Mouse (Mus musculus) heart, adult 2 months (tissue): Measurements from ENCODE around the gene Prss12. TPM values are rescaled to one million over a fixed set of nuclear protein-coding genes. Genes with fewer than 3 reads are reported as not detected.

ENCODE experiments used
- DNase-seq, 2 experiments: peaks; one replicate each; pipeline ENCODE4 v3.0.0; 2021
- H3K27ac ChIP-seq: fragments of 200-600 bp; 2 replicates; pipeline ENCODE4 v1.8.1; 2022
- H3K27me3 ChIP-seq: fragments of 200-500 bp; 2 replicates; pipeline ENCODE4 v1.6.1; 2012; ENCODE audit warnings: mild to moderate bottlenecking, low read length, inconsistent platforms, mixed read lengths; ENCODE audit not compliant: control insufficient read depth, insufficient read depth
- H3K36me3 ChIP-seq: fragments of 200-500 bp; 2 replicates; pipeline ENCODE4 v1.6.1; 2012; ENCODE audit warnings: low read length, inconsistent platforms; ENCODE audit not compliant: control insufficient read depth, insufficient read depth
- H3K4me1 ChIP-seq: fragments of 200-500 bp; 2 replicates; pipeline ENCODE4 v1.6.1; 2011; ENCODE audit warnings: low read length; ENCODE audit not compliant: control insufficient read depth, insufficient read depth
- H3K4me3 ChIP-seq: fragments of 200-600 bp; 2 replicates; pipeline ENCODE4 v1.8.1; 2022
- H3K79me2 ChIP-seq: fragments of 200-500 bp; replicated peaks from 2 replicates; pipeline ENCODE4 v1.6.1; 2012; ENCODE audit warnings: mild to moderate bottlenecking, inconsistent platforms, low read length, moderate library complexity, mixed read lengths; ENCODE audit not compliant: control insufficient read depth, insufficient read depth
- H3K9ac ChIP-seq: fragments of 200-500 bp; 2 replicates; pipeline ENCODE4 v1.6.1; 2012; ENCODE audit warnings: low read depth, mild to moderate bottlenecking, control low read depth, inconsistent platforms, low read length, mixed read lengths
- CTCF ChIP-seq: fragments of 200-600 bp; IDR thresholded peaks from 2 replicates; pipeline ENCODE4 v1.8.1; 2022; ENCODE audit warnings: antibody characterized with exemption, mild to moderate bottlenecking, moderate library complexity
- EP300 ChIP-seq: fragments of 200-500 bp; IDR thresholded peaks from 2 replicates; pipeline ENCODE4 v1.6.1; 2011; ENCODE audit warnings: low read depth, low read length, control low read depth; ENCODE audit not compliant: insufficient read depth
- POLR2A ChIP-seq: fragments of 200-500 bp; IDR thresholded peaks from 2 replicates; pipeline ENCODE4 v1.6.1; 2011; ENCODE audit warnings: mild to moderate bottlenecking, low read depth, low read length, control low read depth; ENCODE audit not compliant: insufficient read depth
- WGBS: fragments of 180-500 bp; shearing (Covaris S2); methylation state at CpG from one replicate; pipeline ENCODE4 v1.1.7; 2018; 5-methylcytosine and 5-hydroxymethylcytosine counted together
- intact Hi-C: fragments of 180-260 bp; cut with DNase I; formaldehyde crosslinking; loops from one replicate; pipeline ENCODE4 v1.15.1; 2025
- polyA plus RNA-seq: library from polyadenylated mRNA; depleted of rRNA; stranded (reverse); fragments of >200 nt; gene quantifications from 2 replicates; pipeline ENCODE4 v1.2.3, GENCODE M21; 2012
- total RNA-seq, 2 experiments: library from RNA; stranded (reverse); gene quantifications; 2 replicates each; pipeline ENCODE4 v1.2.3; 2021

The Prss12 gene
- total and polyA plus RNA-seq, 3 experiments = 0.55 to 0.91 (median 0.66) TPM

GRCm38 (mm10) chr3:123506699-123507662 is 60.3 kb downstream of the Prss12 start:
- intact Hi-C loops = loop anchor here (2.0 to 10.0 kb wide), 4 partner anchors 122 to 582 kb away; partner anchors contain the start of genes 1810037I17Rik and Usp53
- no peak for DNase-seq
- no peaks in the 10 kb centered on the region for H3K79me2 ChIP-seq
- no peaks in the 10 kb centered on the region for H3K27me3 ChIP-seq
- no peaks in the 10 kb centered on the region for H3K4me1 ChIP-seq
- peak overlapping the region; percentile 80 for H3K4me3 ChIP-seq
- 8% methylated on average over 6 of the region's 6 CpGs for WGBS
- peaks cover 16% of the 10 kb centered on the region for H3K36me3 ChIP-seq
- H3K9ac ChIP-seq = peak overlapping the region; percentile 28
- peak overlapping the region; percentile 83 for H3K27ac ChIP-seq
- TF ChIP-seq CTCF = peak; percentile 78
- TF ChIP-seq EP300 = no peak

GRCm38 (mm10) chr3:123507663-123508055 is 60.9 kb downstream of the Prss12 start:
- Histone ChIP-seq H3K27me3 (no peaks in the 10 kb centered on the region), H3K27ac (peak overlapping the region; percentile 83), H3K79me2 (no peaks in the 10 kb centered on the region), H3K4me3 (peak overlapping the region; percentile 80), H3K4me1 (no peaks in the 10 kb centered on the region), H3K36me3 (peaks cover 16% of the 10 kb centered on the region), H3K9ac (peak overlapping the region; percentile 70)
- no peak for DNase-seq
- intact Hi-C loops = loop anchor here (2.0 to 10.0 kb wide), 4 partner anchors 123 to 583 kb away; partner anchors contain the start of genes 1810037I17Rik and Usp53
- no peak for TF ChIP-seq EP300
- 1% methylated on average over 10 of the region's 10 CpGs for WGBS

- Histone ChIP-seq H3K27ac (peak overlapping the region; percentile 91), H3K36me3 (peaks cover 16% of the 10 kb centered on the region), H3K9ac (peak overlapping the region; percentile 81), H3K79me2 (no peaks in the 10 kb centered on the region), H3K4me3 (peak overlapping the region; percentile 80), H3K27me3 (no peaks in the 10 kb centered on the region), H3K4me1 (no peaks in the 10 kb centered on the region)
- TF ChIP-seq EP300 (peak; percentile 94), CTCF (peak; percentile 40), POLR2A (peak; percentile 100)
- intact Hi-C loops = loop anchor here (10.0 kb wide), 3 partner anchors 343 to 583 kb away; partner anchors contain the start of genes 1810037I17Rik and Usp53
- peak; percentile 99 for DNase-seq
- WGBS = under 1% methylated on average over 53 of the region's 53 CpGs
Observed at GRCm38 (mm10) chr3:123508056-123508674, 61.5 kb downstream of the Prss12 start.

- DNase-seq = no peak
- TF ChIP-seq POLR2A (no peak), CTCF (peak; percentile 45), EP300 (no peak)
- peak overlapping the region; percentile 80 for H3K4me3 ChIP-seq
- intact Hi-C loops = loop anchor here (10.0 kb wide), 3 partner anchors 344 to 584 kb away; partner anchors contain the start of genes 1810037I17Rik and Usp53
- peak overlapping the region; percentile 81 for H3K9ac ChIP-seq
- WGBS = under 1% methylated on average over 36 of the region's 36 CpGs
- H3K27me3 ChIP-seq = no peaks in the 10 kb centered on the region
- no peaks in the 10 kb centered on the region for H3K79me2 ChIP-seq
- peak overlapping the region; percentile 91 for H3K27ac ChIP-seq
- H3K36me3 ChIP-seq = peaks cover 16% of the 10 kb centered on the region
- H3K4me1 ChIP-seq = no peaks in the 10 kb centered on the region
Observed at GRCm38 (mm10) chr3:123508675-123509376, 62.1 kb downstream of the Prss12 start.

- TF ChIP-seq CTCF = 0 out of 2 replicates have a peak, but pooled peaks have one; percentile 4
- no peak for TF ChIP-seq EP300
- no peak for TF ChIP-seq POLR2A
- WGBS = 64% methylated on average over 4 of the region's 4 CpGs
- DNase-seq = no peak
- Histone ChIP-seq H3K4me3 (no peak overlapping the region), H3K9ac (no peak overlapping the region), H3K36me3 (peaks cover 5% of the 10 kb centered on the region), H3K27ac (no peak overlapping the region), H3K4me1 (no peaks in the 10 kb centered on the region; the same call in 1 of the 2 replicates), H3K79me2 (no peaks in the 10 kb centered on the region), H3K27me3 (no peaks in the 10 kb centered on the region)
- intact Hi-C loops = no loop called here
Observed at GRCm38 (mm10) chr3:123511818-123512217, 65.1 kb downstream of the Prss12 start.
